Mouse (Mus musculus): ENCODE measurements around the gene 1700069L16Rik. TPM values are rescaled to one million over a fixed set of nuclear protein-coding genes. Genes with fewer than 3 reads are reported as not detected.
A peak's percentile ranks its signal among the peaks of the same experiment; 100 is the strongest.

1700069L16Rik gene
- polyA plus RNA-seq, 1 experiment from 2014 or later = not detected

GRCm38 (mm10) chr5:113700388-113701023 lies 24.1 kb downstream of the 1700069L16Rik start:
- Histone ChIP-seq H3K27me3 (replicated peaks; ENCODE audit: control insufficient read depth, insufficient read depth, low read length) (no peaks in the 10 kb centered on the region), H3K36me3 (ENCODE audit: control insufficient read depth, insufficient read depth, low read length) (no peaks in the 10 kb centered on the region), H3K9ac (ENCODE audit: low read depth, low read length) (no peak overlapping the region), H3K9me3 (ENCODE audit: control insufficient read depth, low read length) (no peaks in the 10 kb centered on the region), H3K4me3 (ENCODE audit: low read length) (no peak overlapping the region), H3K27ac (ENCODE audit: low read length) (no peak overlapping the region), H3K4me1 (ENCODE audit: control insufficient read depth, insufficient read depth, low read length) (no peaks in the 10 kb centered on the region), H3K4me2 (ENCODE audit: low read depth, low read length) (no peak overlapping the region)
- WGBS = 70% methylated on average over 19 of the region's 19 CpGs
- ATAC-seq = peak; percentile 92

GRCm38 (mm10) chr5:113694415-113694814 lies 30.2 kb downstream of the 1700069L16Rik start:
- Histone ChIP-seq H3K27ac (ENCODE audit: low read length) (0 out of 2 replicates have a peak overlapping the region, but pooled peaks have one; percentile 24), H3K4me1 (ENCODE audit: control insufficient read depth, insufficient read depth, low read length) (peaks cover 12% of the 10 kb centered on the region), H3K36me3 (ENCODE audit: control insufficient read depth, insufficient read depth, low read length) (no peaks in the 10 kb centered on the region), H3K4me3 (ENCODE audit: low read length) (no peak overlapping the region), H3K9me3 (ENCODE audit: control insufficient read depth, low read length) (no peaks in the 10 kb centered on the region), H3K9ac (ENCODE audit: low read depth, low read length) (no peak overlapping the region), H3K4me2 (ENCODE audit: low read depth, low read length) (no peak overlapping the region; the same call in 1 of the 2 replicates), H3K27me3 (replicated peaks; ENCODE audit: control insufficient read depth, insufficient read depth, low read length) (no peaks in the 10 kb centered on the region)
- 14% methylated on average over 5 of the region's 5 CpGs for WGBS
- ATAC-seq = no peak

GRCm38 (mm10) chr5:113694000-113694399 lies 30.6 kb downstream of the 1700069L16Rik start:
- no peaks in the 10 kb centered on the region for H3K9me3 ChIP-seq (ENCODE audit: control insufficient read depth, low read length)
- H3K4me2 ChIP-seq (ENCODE audit: low read depth, low read length) = no peak overlapping the region
- H3K27ac ChIP-seq (ENCODE audit: low read length) = no peak overlapping the region
- no peaks in the 10 kb centered on the region for H3K27me3 ChIP-seq (replicated peaks; ENCODE audit: control insufficient read depth, insufficient read depth, low read length)
- 44% methylated on average over 4 of the region's 4 CpGs for WGBS
- H3K36me3 ChIP-seq (ENCODE audit: control insufficient read depth, insufficient read depth, low read length) = no peaks in the 10 kb centered on the region
- no peak overlapping the region for H3K4me3 ChIP-seq (ENCODE audit: low read length)
- peaks cover 12% of the 10 kb centered on the region for H3K4me1 ChIP-seq (ENCODE audit: control insufficient read depth, insufficient read depth, low read length)
- H3K9ac ChIP-seq (ENCODE audit: low read depth, low read length) = no peak overlapping the region
- ATAC-seq = no peak

- no peak overlapping the region for H3K9ac ChIP-seq (ENCODE audit: low read depth, low read length)
- no peak for ATAC-seq
- H3K27ac ChIP-seq (ENCODE audit: low read length) = no peak overlapping the region
- no peaks in the 10 kb centered on the region for H3K36me3 ChIP-seq (ENCODE audit: control insufficient read depth, insufficient read depth, low read length)
- H3K9me3 ChIP-seq (ENCODE audit: control insufficient read depth, low read length) = no peaks in the 10 kb centered on the region
- H3K27me3 ChIP-seq (replicated peaks; ENCODE audit: control insufficient read depth, insufficient read depth, low read length) = no peaks in the 10 kb centered on the region
- H3K4me2 ChIP-seq (ENCODE audit: low read depth, low read length) = no peak overlapping the region
- WGBS = 82% methylated on average over 8 of the region's 8 CpGs
- peaks cover 12% of the 10 kb centered on the region for H3K4me1 ChIP-seq (ENCODE audit: control insufficient read depth, insufficient read depth, low read length)
- H3K4me3 ChIP-seq (ENCODE audit: low read length) = no peak overlapping the region
These were observed 31.3 kb downstream of the 1700069L16Rik start for GRCm38 (mm10) chr5:113693196-113693755.

- H3K27ac ChIP-seq (ENCODE audit: low read length) = no peak overlapping the region
- H3K4me2 ChIP-seq (ENCODE audit: low read depth, low read length) = no peak overlapping the region
- no peaks in the 10 kb centered on the region for H3K9me3 ChIP-seq (ENCODE audit: control insufficient read depth, low read length)
- no peak for ATAC-seq
- no peak overlapping the region for H3K4me3 ChIP-seq (ENCODE audit: low read length)
- H3K36me3 ChIP-seq (ENCODE audit: control insufficient read depth, insufficient read depth, low read length) = no peaks in the 10 kb centered on the region
- no peaks in the 10 kb centered on the region for H3K27me3 ChIP-seq (replicated peaks; ENCODE audit: control insufficient read depth, insufficient read depth, low read length)
- H3K4me1 ChIP-seq (ENCODE audit: control insufficient read depth, insufficient read depth, low read length) = peaks cover 12% of the 10 kb centered on the region
- no peak overlapping the region for H3K9ac ChIP-seq (ENCODE audit: low read depth, low read length)
- 92% methylated on average over 2 of the region's 2 CpGs for WGBS
These were observed 33.7 kb downstream of the 1700069L16Rik start for GRCm38 (mm10) chr5:113690866-113691265.

- H3K9me3 ChIP-seq (ENCODE audit: control insufficient read depth, low read length) = no peaks in the 10 kb centered on the region
- H3K4me1 ChIP-seq (ENCODE audit: control insufficient read depth, insufficient read depth, low read length) = peaks cover 12% of the 10 kb centered on the region
- H3K9ac ChIP-seq (ENCODE audit: low read depth, low read length) = no peak overlapping the region
- H3K36me3 ChIP-seq (ENCODE audit: control insufficient read depth, insufficient read depth, low read length) = no peaks in the 10 kb centered on the region
- ATAC-seq = no peak
- WGBS = 76% methylated on average over 15 of the region's 15 CpGs
- no peak overlapping the region for H3K4me3 ChIP-seq (ENCODE audit: low read length)
- no peak overlapping the region for H3K27ac ChIP-seq (ENCODE audit: low read length)
- H3K4me2 ChIP-seq (ENCODE audit: low read depth, low read length) = no peak overlapping the region
- no peaks in the 10 kb centered on the region for H3K27me3 ChIP-seq (replicated peaks; ENCODE audit: control insufficient read depth, insufficient read depth, low read length)
These were observed 34.5 kb downstream of the 1700069L16Rik start for GRCm38 (mm10) chr5:113690069-113690548.

- no peak for ATAC-seq
- Histone ChIP-seq H3K4me1 (ENCODE audit: control insufficient read depth, insufficient read depth, low read length) (no peaks in the 10 kb centered on the region), H3K27me3 (replicated peaks; ENCODE audit: control insufficient read depth, insufficient read depth, low read length) (no peaks in the 10 kb centered on the region), H3K4me2 (ENCODE audit: low read depth, low read length) (no peak overlapping the region), H3K36me3 (ENCODE audit: control insufficient read depth, insufficient read depth, low read length) (no peaks in the 10 kb centered on the region), H3K27ac (ENCODE audit: low read length) (no peak overlapping the region), H3K4me3 (ENCODE audit: low read length) (no peak overlapping the region), H3K9ac (ENCODE audit: low read depth, low read length) (no peak overlapping the region), H3K9me3 (ENCODE audit: control insufficient read depth, low read length) (no peaks in the 10 kb centered on the region)
- 76% methylated on average over 5 of the region's 5 CpGs for WGBS
These were observed 37.1 kb downstream of the 1700069L16Rik start for GRCm38 (mm10) chr5:113687514-113687913.

- no peak for ATAC-seq
- WGBS = 62% methylated on average over 5 of the region's 5 CpGs
- no peaks in the 10 kb centered on the region for H3K9me3 ChIP-seq (ENCODE audit: control insufficient read depth, low read length)
- no peaks in the 10 kb centered on the region for H3K36me3 ChIP-seq (ENCODE audit: control insufficient read depth, insufficient read depth, low read length)
- no peaks in the 10 kb centered on the region for H3K27me3 ChIP-seq (replicated peaks; ENCODE audit: control insufficient read depth, insufficient read depth, low read length)
- no peak overlapping the region for H3K4me2 ChIP-seq (ENCODE audit: low read depth, low read length)
- H3K4me3 ChIP-seq (ENCODE audit: low read length) = no peak overlapping the region
- H3K4me1 ChIP-seq (ENCODE audit: control insufficient read depth, insufficient read depth, low read length) = no peaks in the 10 kb centered on the region
- no peak overlapping the region for H3K27ac ChIP-seq (ENCODE audit: low read length)
- H3K9ac ChIP-seq (ENCODE audit: low read depth, low read length) = no peak overlapping the region
These were observed 39.1 kb downstream of the 1700069L16Rik start for GRCm38 (mm10) chr5:113685471-113685870.

- Histone ChIP-seq H3K27me3 (replicated peaks; ENCODE audit: control insufficient read depth, insufficient read depth, low read length) (no peaks in the 10 kb centered on the region), H3K4me2 (ENCODE audit: low read depth, low read length) (no peak overlapping the region), H3K9ac (ENCODE audit: low read depth, low read length) (no peak overlapping the region), H3K4me3 (ENCODE audit: low read length) (no peak overlapping the region), H3K36me3 (ENCODE audit: control insufficient read depth, insufficient read depth, low read length) (no peaks in the 10 kb centered on the region), H3K9me3 (ENCODE audit: control insufficient read depth, low read length) (no peaks in the 10 kb centered on the region), H3K27ac (ENCODE audit: low read length) (no peak overlapping the region), H3K4me1 (ENCODE audit: control insufficient read depth, insufficient read depth, low read length) (no peaks in the 10 kb centered on the region)
- ATAC-seq = no peak
- WGBS = 69% methylated on average over 5 of the region's 5 CpGs
These were observed 41.3 kb downstream of the 1700069L16Rik start for GRCm38 (mm10) chr5:113683246-113683645.

All from intestine, embryonic 16.5 days (tissue).